In genomic region chr12:85666112-85666511, GRCm38 (mm10) we compare ENCODE assay signal across 19 mouse cellular contexts. TPM values are rescaled to one million over a fixed set of nuclear protein-coding genes. Genes with fewer than 3 reads are reported as not detected.
"Had no signal": no experiment of that assay in that cellular context is flagged by ENCODE, and none has a peak within 500 bp of the region (broad histone marks: within the 10 kb centered on the region; RNA-seq: fewer than 3 reads in every experiment).

No protein-coding gene starts in this region.

- H3K9ac ChIP-seq: lung, embryonic 14.5 days; midbrain, embryonic 12.5 days; neural tube, embryonic 13.5 days; neural tube, embryonic 15.5 days had no signal

- H3K36me3 ChIP-seq: midbrain, embryonic 10.5 days; midbrain, embryonic 12.5 days; neural tube, embryonic 13.5 days; neural tube, embryonic 15.5 days had no signal

- H3K9me3 ChIP-seq: midbrain, embryonic 10.5 days; midbrain, embryonic 12.5 days; neural tube, embryonic 13.5 days; neural tube, embryonic 15.5 days had no signal

- ATAC-seq: midbrain, embryonic 16.5 days had no signal

- DNase-seq: lung, adult 18-20 months; lung, embryonic 14.5 days; lung, postnatal 10 days; lung, postnatal 4 days; midbrain, embryonic 14.5 days; retina, postnatal 1 day; right cerebral cortex, adult 18-20 months; right cerebral cortex, postnatal 25 days; right cerebral cortex, postnatal 4 days; spleen, adult 18-20 months; thymus, adult 18-20 months; thymus, postnatal 14 days; thymus, postnatal 36 days had no signal

- H3K27ac ChIP-seq: midbrain, embryonic 10.5 days; midbrain, embryonic 12.5 days; neural tube, embryonic 13.5 days; neural tube, embryonic 15.5 days had no signal

- H3K4me3 ChIP-seq: midbrain, embryonic 10.5 days; midbrain, embryonic 12.5 days; myocyte; neural tube, embryonic 13.5 days; neural tube, embryonic 15.5 days had no signal

- H3K4me2 ChIP-seq: lung, embryonic 14.5 days; midbrain, embryonic 12.5 days; neural tube, embryonic 13.5 days; neural tube, embryonic 15.5 days had no signal

- H3K27me3 ChIP-seq: midbrain, embryonic 12.5 days; neural tube, embryonic 13.5 days; neural tube, embryonic 15.5 days had no signal

- H3K4me1 ChIP-seq: midbrain, embryonic 10.5 days had no signal

RNA-seq across cellular contexts. Expression of gene Batf, which starts 20.4 kb away (rescaled TPM):
- polyA plus RNA-seq: myocyte had no signal
